Mouse (Mus musculus): Measurements from ENCODE around the gene Ak7.

Ak7 gene

DNA sequence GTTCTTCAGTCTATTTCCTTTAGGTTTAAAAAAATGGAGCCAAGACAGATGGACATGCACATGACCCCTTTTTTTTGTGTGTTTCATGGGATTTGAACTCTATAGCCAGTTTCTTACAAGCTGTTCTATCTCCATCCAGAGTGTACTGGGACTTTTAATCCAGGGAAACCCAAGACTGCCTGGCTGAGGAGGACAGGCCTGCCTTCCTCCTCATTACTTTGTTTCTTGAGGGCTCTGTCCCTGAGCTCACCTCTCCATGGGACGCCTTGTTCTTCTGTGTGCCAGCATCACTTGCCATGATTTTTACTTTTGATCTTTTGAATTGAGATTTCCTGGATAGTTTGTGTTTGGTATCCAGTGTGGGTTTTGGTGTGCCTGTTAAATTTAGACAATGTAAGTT is 80.3 kb downstream of the Ak7 start:
- no peak for DNase-seq (ENCODE audit: low spot score in 2 of 2)

GRCm38 (mm10) chr12:105787626-105788025 is 81.8 kb downstream of the Ak7 start:
- no peak for DNase-seq (ENCODE audit: low spot score in 2 of 2)

- DNase-seq (ENCODE audit: low spot score in 2 of 2), result no peak
These were observed 84.1 kb downstream of the Ak7 start for GRCm38 (mm10) chr12:105789885-105790284.

DNA sequence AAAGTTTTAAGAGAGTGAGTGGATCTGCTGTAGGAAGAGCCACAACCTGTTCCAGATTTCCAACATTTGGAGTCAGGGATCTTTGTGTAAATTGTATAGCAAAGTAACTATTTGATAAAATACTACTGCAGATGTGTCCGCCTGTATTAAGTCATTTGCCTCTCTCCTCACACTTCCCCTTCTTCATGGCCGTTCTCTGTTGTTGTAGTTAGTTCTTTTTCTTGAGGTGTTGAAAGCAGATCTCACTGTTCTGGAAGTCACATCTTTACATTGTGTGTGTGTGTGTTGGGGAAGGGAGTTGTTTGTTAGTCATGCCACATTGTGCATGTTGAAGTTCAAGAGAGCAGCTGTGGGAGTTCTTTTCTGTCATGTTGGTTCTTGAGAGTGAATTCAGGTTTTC is 89.1 kb downstream of the Ak7 start:
- DNase-seq (ENCODE audit: low spot score in 2 of 2), result no peak

- no peak for DNase-seq (ENCODE audit: low spot score in 2 of 2)
These were observed 92.2 kb downstream of the Ak7 start for GRCm38 (mm10) chr12:105798001-105798400.

DNA sequence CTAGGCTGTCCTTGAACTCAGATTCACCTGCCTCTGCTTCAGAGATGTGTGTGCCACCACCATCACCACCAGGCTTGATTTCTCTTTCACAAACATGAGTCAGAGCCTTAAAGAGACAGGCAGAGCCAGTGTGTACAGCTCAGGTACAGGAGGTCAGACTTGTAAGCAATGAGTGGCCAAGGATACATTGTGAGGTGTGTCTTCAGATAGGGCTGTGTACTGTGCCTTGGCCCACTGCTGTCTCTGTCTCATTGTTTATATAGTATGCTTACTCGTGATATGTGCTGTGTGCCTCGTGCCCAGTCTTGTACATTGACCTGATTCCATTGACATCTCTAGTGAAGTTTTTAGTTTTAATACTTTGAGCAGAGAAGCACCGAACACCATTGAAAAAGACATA is 100.0 kb downstream of the Ak7 start:
- DNase-seq (ENCODE audit: low spot score in 2 of 2), result no peak

DNA sequence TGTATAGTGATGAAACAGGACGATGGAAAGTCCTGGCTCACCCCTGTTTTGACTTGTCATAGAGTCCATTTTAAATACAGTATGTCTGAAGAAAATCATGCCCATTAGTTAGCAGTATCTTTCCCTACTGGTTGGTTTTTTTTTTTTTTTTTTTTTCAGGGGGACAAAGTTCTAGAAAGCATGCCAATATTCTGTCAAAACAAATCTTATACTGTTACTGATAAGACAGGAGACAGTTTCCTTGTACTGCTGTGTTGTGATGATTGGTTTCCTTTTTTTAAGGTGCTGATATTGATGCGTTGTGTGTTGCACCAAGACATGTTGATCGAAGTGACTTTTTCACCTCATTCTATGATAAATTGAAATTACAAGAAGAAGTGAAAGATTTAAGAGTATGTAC is 100.4 kb downstream of the Ak7 start:
- DNase-seq (ENCODE audit: low spot score in 2 of 2), result no peak

DNA sequence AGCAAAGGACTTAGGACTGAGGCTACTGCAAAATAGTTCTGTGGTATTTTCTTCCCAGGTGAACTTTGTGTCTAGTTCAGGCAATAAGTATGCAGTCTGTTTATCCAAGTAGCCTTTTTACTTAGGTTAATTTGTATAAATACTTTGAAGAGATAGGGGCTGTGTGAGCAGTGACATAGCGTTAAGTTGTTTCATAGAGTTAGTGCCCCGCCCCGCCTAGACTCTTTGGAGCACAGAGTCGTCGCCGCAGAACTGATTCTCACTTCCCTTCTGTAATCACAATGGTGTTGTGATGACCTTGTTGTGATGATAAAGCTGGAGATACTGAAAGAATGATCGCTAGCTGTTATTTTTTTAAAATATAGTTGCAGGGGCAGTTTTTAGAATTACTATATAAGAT is 101.6 kb downstream of the Ak7 start:
- DNase-seq (ENCODE audit: low spot score in 2 of 2), result no peak

DNA sequence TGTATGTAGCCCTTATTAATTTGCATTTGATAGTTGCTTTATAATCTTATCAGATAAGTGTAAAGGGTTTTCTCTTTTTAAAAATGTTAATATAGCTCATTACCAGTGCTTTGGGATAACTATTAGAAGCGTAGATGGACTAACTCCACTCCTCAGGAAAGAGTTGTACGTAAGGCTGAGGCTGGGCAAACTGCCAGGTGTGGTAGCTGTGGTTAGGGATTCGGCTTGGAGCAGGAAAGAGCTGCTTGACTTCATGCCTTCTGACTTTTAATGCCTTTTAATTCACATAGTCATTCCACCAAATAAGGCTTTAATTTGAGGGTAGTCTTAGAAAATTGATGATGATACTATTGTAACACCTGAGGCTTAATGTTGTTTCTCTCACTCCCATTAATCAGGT is 103.2 kb downstream of the Ak7 start:
- no peak for DNase-seq (ENCODE audit: low spot score in 2 of 2)

GRCm38 (mm10) chr12:105810608-105811007 is 104.8 kb downstream of the Ak7 start:
- no peak for DNase-seq (ENCODE audit: low spot score in 2 of 2)

GRCm38 (mm10) chr12:105813957-105814356 is 108.2 kb downstream of the Ak7 start:
- DNase-seq (ENCODE audit: low spot score in 2 of 2), result no peak

- no peak for DNase-seq (ENCODE audit: low spot score in 2 of 2)
These were observed 117.7 kb downstream of the Ak7 start for GRCm38 (mm10) chr12:105823472-105823871.

DNA sequence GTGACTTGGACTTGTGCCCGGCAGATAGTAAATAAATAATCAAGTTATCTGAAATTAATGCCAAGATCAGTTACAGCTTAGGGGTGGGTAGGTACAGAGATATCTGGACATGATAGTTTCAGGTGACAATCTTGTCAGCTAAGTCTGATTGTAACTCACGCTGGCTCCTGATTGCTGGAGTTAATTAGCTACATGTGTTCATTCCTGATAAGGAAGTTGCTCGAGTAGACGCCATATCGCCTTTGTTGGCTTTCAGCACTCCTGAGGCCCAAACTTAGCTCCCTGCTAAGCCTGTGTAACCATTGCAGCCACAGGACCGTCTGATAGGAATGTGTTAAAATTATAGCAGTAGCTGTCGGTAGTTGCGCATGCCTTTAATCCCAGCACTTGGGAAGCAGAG is 119.0 kb downstream of the Ak7 start:
- no peak for DNase-seq (ENCODE audit: low spot score in 2 of 2)

DNA sequence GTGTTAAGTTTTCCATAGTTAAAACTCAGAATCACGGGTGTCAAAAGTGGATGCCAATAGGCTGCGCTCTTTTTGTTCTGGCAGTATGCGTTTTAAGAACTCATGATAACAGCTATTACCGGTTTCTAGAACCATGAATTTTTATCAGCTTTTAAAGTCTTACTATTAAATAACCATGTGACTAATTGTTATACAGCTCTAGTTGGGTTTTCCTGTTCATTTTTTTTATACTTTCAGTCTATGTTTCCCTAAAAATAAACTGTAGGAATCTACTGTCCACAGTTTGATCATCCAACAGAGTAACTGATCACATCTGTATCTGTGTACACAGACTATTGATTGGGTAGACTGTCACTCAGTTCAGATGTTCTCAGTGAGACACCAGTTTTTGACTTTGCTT is 119.5 kb downstream of the Ak7 start:
- no peak for DNase-seq (ENCODE audit: low spot score in 2 of 2)

Measured in frontal cortex, postnatal 14 days (tissue).